Mouse (Mus musculus) neutrophil, adult 5-6 weeks (primary cell): Measurements from ENCODE around the gene Dbr1. TPM values are rescaled to one million over a fixed set of nuclear protein-coding genes. Genes with fewer than 3 reads are reported as not detected.
"Not testable (repeated sequence)": the region's sequence is repeated elsewhere in the genome, so short reads cannot be mapped to it uniquely, and the experiment has no call there.

ENCODE experiments used
- ATAC-seq: fragments of 151-379, 151-347 bp; 2 replicates; pipeline ENCODE4 v1.8.0; 2017; ENCODE audit warnings: mild to moderate bottlenecking, moderate TSS enrichment; ENCODE audit not compliant: insufficient number of reproducible peaks, poor library complexity, low FRiP score, severe bottlenecking; ENCODE audit errors: extremely low read depth
- total RNA-seq: library from RNA; stranded (forward); fragments of 200-1000 nt; gene quantifications from 2 replicates; pipeline ENCODE4 v1.2.3, GENCODE M21; 2017

Gene Dbr1
- total RNA-seq, 1 experiment from 2014 or later = 24.6 TPM

- ATAC-seq = not testable (repeated sequence)
These were observed 23.5 kb downstream of the Dbr1 start for GRCm38 (mm10) chr9:99599127-99599526.

GRCm38 (mm10) chr9:99603566-99603965 lies 28.0 kb downstream of the Dbr1 start:
- ATAC-seq = no peak

- ATAC-seq = no peak
These were observed 36.6 kb downstream of the Dbr1 start, which contains the start of gene A4gnt for GRCm38 (mm10) chr9:99612202-99612601. TSS of gene A4gnt (plus strand) at chr9:99612502.

- ATAC-seq = no peak
These were observed 44.1 kb downstream of the Dbr1 start for GRCm38 (mm10) chr9:99619688-99620087.

GRCm38 (mm10) chr9:99620196-99620595 lies 44.6 kb downstream of the Dbr1 start:
- no peak for ATAC-seq

- ATAC-seq = no peak
These were observed 46.4 kb downstream of the Dbr1 start for GRCm38 (mm10) chr9:99622034-99622433.

- no peak for ATAC-seq
These were observed 47.4 kb downstream of the Dbr1 start for GRCm38 (mm10) chr9:99622966-99623365.

- ATAC-seq = no peak
These were observed 48.5 kb downstream of the Dbr1 start for GRCm38 (mm10) chr9:99624117-99624516.

GRCm38 (mm10) chr9:99628581-99628980 lies 53.0 kb downstream of the Dbr1 start:
- ATAC-seq = no peak

- ATAC-seq = no peak
These were observed 53.8 kb downstream of the Dbr1 start, which contains the start of gene Dzip1l for GRCm38 (mm10) chr9:99629281-99630011. TSS of gene Dzip1l (plus strand) at chr9:99629496.

GRCm38 (mm10) chr9:99630071-99630470 lies 54.5 kb downstream of the Dbr1 start:
- ATAC-seq = no peak

- ATAC-seq = no peak
These were observed 55.0 kb downstream of the Dbr1 start for GRCm38 (mm10) chr9:99630528-99631125.

- no peak for ATAC-seq
These were observed 56.2 kb downstream of the Dbr1 start for GRCm38 (mm10) chr9:99631781-99632180.

GRCm38 (mm10) chr9:99632264-99632663 lies 56.7 kb downstream of the Dbr1 start:
- ATAC-seq = no peak

Other genes with a start within 250 kb of the Dbr1 start
- gene Esyt3, start 217.2 kb upstream of the Dbr1 start, total RNA-seq = 0.81 TPM in 1 of 2 replicates, not detected in the other
- 0.12 and 0.47 TPM in 2 replicates for gene Mras, start 138.4 kb upstream of the Dbr1 start, total RNA-seq
- not detected in 2 replicates for gene Nme9, start 124.3 kb upstream of the Dbr1 start, total RNA-seq
- gene Armc8, start 6.9 kb upstream of the Dbr1 start, total RNA-seq = 36.5 and 38.1 TPM in 2 replicates
- not detected in 2 replicates for gene A4gnt, start 36.7 kb downstream of the Dbr1 start, total RNA-seq
- gene Dzip1l, start 53.7 kb downstream of the Dbr1 start, total RNA-seq = not detected in 2 replicates
- gene Cldn18, start 141.5 kb downstream of the Dbr1 start, total RNA-seq = not detected in 2 replicates